Mouse (Mus musculus) cerebellum, postnatal 14 days (tissue): ENCODE data around the gene Cyp2c69.
"Not testable (repeated sequence)": the region's sequence is repeated elsewhere in the genome, so short reads cannot be mapped to it uniquely, and the experiment has no call there.

Experiments
- DNase-seq, 2 experiments: peaks; one replicate each; pipeline ENCODE4 v3.0.0; 2021; ENCODE audit warnings: mixed read lengths in 2 of 2

The Cyp2c69 gene

GRCm38 (mm10) chr19:39886699-39887098 lies at the start of gene Cyp2c69:
Gene Cyp2c69, minus strand, starts transcription at chr19:39886799.
- DNase-seq, result not testable (repeated sequence)

- DNase-seq, result no peak
Observed at GRCm38 (mm10) chr19:39935396-39935795, 48.8 kb upstream of the Cyp2c69 start.

- DNase-seq, result no peak
Observed at GRCm38 (mm10) chr19:39930032-39930431, 43.4 kb upstream of the Cyp2c69 start.

GRCm38 (mm10) chr19:39901656-39902055 lies 15.1 kb upstream of the Cyp2c69 start:
- DNase-seq, result no peak

- not testable (repeated sequence) for DNase-seq
Observed at GRCm38 (mm10) chr19:39890079-39890478, 3.5 kb upstream of the Cyp2c69 start.

- DNase-seq, result no peak
Observed at GRCm38 (mm10) chr19:39866133-39866532, 20.5 kb downstream of the Cyp2c69 start.

GRCm38 (mm10) chr19:39820931-39821330 lies 65.7 kb downstream of the Cyp2c69 start:
- DNase-seq, result not testable (repeated sequence)

- not testable (repeated sequence) for DNase-seq
Observed at GRCm38 (mm10) chr19:39816400-39816799, 70.2 kb downstream of the Cyp2c69 start.

GRCm38 (mm10) chr19:39815991-39816390 lies 70.6 kb downstream of the Cyp2c69 start:
- not testable (repeated sequence) for DNase-seq

GRCm38 (mm10) chr19:39812714-39813113 lies 73.9 kb downstream of the Cyp2c69 start, which contains the start of gene Cyp2c40:
Gene Cyp2c40, minus strand, starts transcription at chr19:39812814.
- not testable (repeated sequence) for DNase-seq
